Mouse (Mus musculus): Measurements from ENCODE around the gene Olfr524. TPM values are rescaled to one million over a fixed set of nuclear protein-coding genes. Genes with fewer than 3 reads are reported as not detected.

The Olfr524 gene
- polyA plus RNA-seq, 1 experiment from 2014 or later = not detected

- Histone ChIP-seq H3K4me1 (no peaks in the 10 kb centered on the region), H3K4me3 (no peak overlapping the region), H3K27ac (no peak overlapping the region), H3K27me3 (ENCODE audit: low read depth, poor library complexity, severe bottlenecking) (no peaks in the 10 kb centered on the region), H3K36me3 (no peaks in the 10 kb centered on the region), H3K9me3 (replicated peaks) (no peaks in the 10 kb centered on the region)
- no peak for DNase-seq (ENCODE audit: low spot score)
- 93% methylated on average over 4 of the region's 4 CpGs for WGBS
These were observed 4.7 kb downstream of the Olfr524 start for GRCm38 (mm10) chr7:140201090-140201489.

GRCm38 (mm10) chr7:140196002-140196401, 9.8 kb downstream of the Olfr524 start:
- H3K27ac ChIP-seq = no peak overlapping the region
- no peak overlapping the region for H3K4me3 ChIP-seq
- no peaks in the 10 kb centered on the region for H3K27me3 ChIP-seq (ENCODE audit: low read depth, poor library complexity, severe bottlenecking)
- no peak for DNase-seq (ENCODE audit: low spot score)
- WGBS = 89% methylated on average over 8 of the region's 8 CpGs
- H3K36me3 ChIP-seq = no peaks in the 10 kb centered on the region
- H3K4me1 ChIP-seq = no peaks in the 10 kb centered on the region
- H3K9me3 ChIP-seq (replicated peaks) = no peaks in the 10 kb centered on the region

- Histone ChIP-seq H3K27ac (no peak overlapping the region), H3K4me1 (no peaks in the 10 kb centered on the region), H3K9me3 (replicated peaks) (no peaks in the 10 kb centered on the region), H3K36me3 (no peaks in the 10 kb centered on the region), H3K27me3 (ENCODE audit: low read depth, poor library complexity, severe bottlenecking) (no peaks in the 10 kb centered on the region), H3K4me3 (no peak overlapping the region)
- DNase-seq (ENCODE audit: low spot score) = no peak
- 89% methylated on average over 4 of the region's 4 CpGs for WGBS
These were observed 11.7 kb downstream of the Olfr524 start for GRCm38 (mm10) chr7:140194031-140194430.

- Histone ChIP-seq H3K27ac (no peak overlapping the region), H3K4me1 (no peaks in the 10 kb centered on the region), H3K9me3 (replicated peaks) (no peaks in the 10 kb centered on the region), H3K4me3 (no peak overlapping the region), H3K36me3 (no peaks in the 10 kb centered on the region), H3K27me3 (ENCODE audit: low read depth, poor library complexity, severe bottlenecking) (no peaks in the 10 kb centered on the region)
- 79% methylated on average over 2 of the region's 2 CpGs for WGBS
- no peak for DNase-seq (ENCODE audit: low spot score)
These were observed 12.9 kb downstream of the Olfr524 start for GRCm38 (mm10) chr7:140192851-140193250.

DNA sequence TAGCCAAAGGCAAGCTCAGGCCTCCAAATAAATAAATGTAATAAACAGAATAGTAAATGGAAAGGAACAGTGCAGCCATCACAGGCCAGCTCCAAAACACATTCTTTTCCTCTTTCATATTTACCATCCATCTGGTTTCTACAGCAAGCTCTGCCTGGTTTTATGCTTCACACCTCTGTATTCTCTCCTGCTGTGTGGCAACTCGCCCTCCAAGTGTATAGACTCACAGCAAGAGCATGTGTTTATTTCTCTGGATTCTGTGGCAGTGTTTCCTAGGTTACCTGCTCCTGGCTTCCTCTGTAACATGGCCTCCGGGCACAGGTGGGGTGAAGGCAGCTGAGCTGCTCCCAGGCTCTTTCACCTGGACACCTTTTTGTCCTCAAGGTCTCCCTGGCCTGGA, 13.3 kb downstream of the Olfr524 start:
- H3K4me1 ChIP-seq = no peaks in the 10 kb centered on the region
- DNase-seq (ENCODE audit: low spot score) = no peak
- no peaks in the 10 kb centered on the region for H3K36me3 ChIP-seq
- H3K27me3 ChIP-seq (ENCODE audit: low read depth, poor library complexity, severe bottlenecking) = no peaks in the 10 kb centered on the region
- H3K27ac ChIP-seq = no peak overlapping the region
- H3K9me3 ChIP-seq (replicated peaks) = no peaks in the 10 kb centered on the region
- WGBS = 59% methylated on average over 2 of the region's 2 CpGs
- H3K4me3 ChIP-seq = no peak overlapping the region

DNA sequence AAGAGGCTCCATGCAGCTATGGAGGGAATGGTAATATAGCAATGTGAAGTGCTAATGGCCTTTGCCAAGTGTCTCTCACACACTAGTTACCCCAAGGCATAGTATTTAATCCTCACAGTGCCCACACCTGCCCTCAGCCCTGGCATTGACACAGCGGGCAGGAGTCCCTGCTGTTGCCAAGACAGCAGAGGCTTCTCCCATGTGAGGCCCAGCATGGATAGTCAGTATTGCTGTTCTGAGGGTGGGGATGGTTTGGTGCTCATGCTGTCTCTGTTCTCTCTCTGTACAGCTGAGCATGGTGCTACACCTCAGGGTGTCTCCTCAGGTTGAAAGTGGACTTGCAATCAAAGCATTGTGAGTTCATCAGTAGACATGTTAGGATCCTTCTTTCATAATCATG, 15.3 kb downstream of the Olfr524 start:
- 89% methylated on average over 1 of the region's 1 CpGs for WGBS

GRCm38 (mm10) chr7:140188391-140189328, 17.1 kb downstream of the Olfr524 start:
- WGBS = 63% methylated on average over 4 of the region's 4 CpGs
- Histone ChIP-seq H3K9me3 (replicated peaks) (no peaks in the 10 kb centered on the region), H3K36me3 (no peaks in the 10 kb centered on the region), H3K27ac (no peak overlapping the region), H3K4me3 (no peak overlapping the region), H3K27me3 (ENCODE audit: low read depth, poor library complexity, severe bottlenecking) (no peaks in the 10 kb centered on the region), H3K4me1 (no peaks in the 10 kb centered on the region)
- no peak for DNase-seq (ENCODE audit: low spot score)

More for the DNA sequence above, 15.3 kb downstream of the Olfr524 start:
- Histone ChIP-seq H3K27ac (no peak overlapping the region), H3K4me3 (no peak overlapping the region), H3K9me3 (replicated peaks) (no peaks in the 10 kb centered on the region), H3K4me1 (no peaks in the 10 kb centered on the region), H3K36me3 (no peaks in the 10 kb centered on the region), H3K27me3 (ENCODE audit: low read depth, poor library complexity, severe bottlenecking) (no peaks in the 10 kb centered on the region)
- DNase-seq (ENCODE audit: low spot score) = no peak

- Histone ChIP-seq H3K36me3 (no peaks in the 10 kb centered on the region), H3K4me1 (no peaks in the 10 kb centered on the region), H3K9me3 (replicated peaks) (no peaks in the 10 kb centered on the region), H3K4me3 (no peak overlapping the region), H3K27ac (no peak overlapping the region), H3K27me3 (ENCODE audit: low read depth, poor library complexity, severe bottlenecking) (no peaks in the 10 kb centered on the region)
- WGBS = 87% methylated on average over 7 of the region's 7 CpGs
- DNase-seq (ENCODE audit: low spot score) = no peak
These were observed 17.9 kb downstream of the Olfr524 start for GRCm38 (mm10) chr7:140187721-140188390.

GRCm38 (mm10) chr7:140186646-140187620, 18.8 kb downstream of the Olfr524 start:
- no peak overlapping the region for H3K4me3 ChIP-seq
- no peaks in the 10 kb centered on the region for H3K36me3 ChIP-seq
- H3K27ac ChIP-seq = no peak overlapping the region
- no peak for DNase-seq (ENCODE audit: low spot score)
- H3K27me3 ChIP-seq (ENCODE audit: low read depth, poor library complexity, severe bottlenecking) = no peaks in the 10 kb centered on the region
- no peaks in the 10 kb centered on the region for H3K4me1 ChIP-seq
- H3K9me3 ChIP-seq (replicated peaks) = no peaks in the 10 kb centered on the region
- 72% methylated on average over 18 of the region's 18 CpGs for WGBS

DNA sequence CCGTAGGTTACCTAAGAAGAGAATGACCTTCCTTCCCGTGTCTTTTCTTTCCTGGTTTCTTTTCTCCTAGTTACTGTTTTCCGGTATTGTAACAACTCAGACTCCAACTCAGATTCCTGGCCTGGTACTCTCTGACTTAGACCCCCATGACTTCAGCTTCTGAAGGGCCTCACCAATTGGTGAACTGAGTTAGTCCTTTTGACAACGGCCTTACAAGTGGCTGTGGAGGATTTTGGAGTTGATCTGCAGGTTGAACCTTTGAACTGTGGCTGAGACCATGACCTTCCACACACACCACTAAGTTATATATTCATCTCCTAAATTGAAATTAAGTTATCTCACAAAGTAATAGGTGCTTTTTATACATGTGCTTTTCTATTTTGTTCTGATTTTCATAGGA, 21.6 kb downstream of the Olfr524 start:
- 89% methylated on average over 4 of the region's 4 CpGs for WGBS

GRCm38 (mm10) chr7:140180692-140181091, 25.1 kb downstream of the Olfr524 start:
- Histone ChIP-seq H3K4me1 (no peaks in the 10 kb centered on the region), H3K4me3 (no peak overlapping the region), H3K9me3 (replicated peaks) (no peaks in the 10 kb centered on the region), H3K36me3 (no peaks in the 10 kb centered on the region), H3K27ac (no peak overlapping the region), H3K27me3 (ENCODE audit: low read depth, poor library complexity, severe bottlenecking) (no peaks in the 10 kb centered on the region)
- WGBS = 83% methylated on average over 2 of the region's 2 CpGs
- no peak for DNase-seq (ENCODE audit: low spot score)

More for the DNA sequence above, 21.6 kb downstream of the Olfr524 start:
- Histone ChIP-seq H3K9me3 (replicated peaks) (no peaks in the 10 kb centered on the region), H3K4me1 (no peaks in the 10 kb centered on the region), H3K27me3 (ENCODE audit: low read depth, poor library complexity, severe bottlenecking) (no peaks in the 10 kb centered on the region), H3K36me3 (no peaks in the 10 kb centered on the region), H3K27ac (no peak overlapping the region), H3K4me3 (no peak overlapping the region)
- no peak for DNase-seq (ENCODE audit: low spot score)

GRCm38 (mm10) chr7:140179176-140179575, 26.6 kb downstream of the Olfr524 start:
- H3K4me1 ChIP-seq = no peaks in the 10 kb centered on the region
- H3K27ac ChIP-seq = no peak overlapping the region
- H3K27me3 ChIP-seq (ENCODE audit: low read depth, poor library complexity, severe bottlenecking) = no peaks in the 10 kb centered on the region
- H3K9me3 ChIP-seq (replicated peaks) = no peaks in the 10 kb centered on the region
- no peaks in the 10 kb centered on the region for H3K36me3 ChIP-seq
- WGBS = 86% methylated on average over 2 of the region's 2 CpGs
- DNase-seq (ENCODE audit: low spot score) = no peak
- H3K4me3 ChIP-seq = no peak overlapping the region

Measured in limb, embryonic 10.5 days (tissue).